In the genomic region with DNA sequence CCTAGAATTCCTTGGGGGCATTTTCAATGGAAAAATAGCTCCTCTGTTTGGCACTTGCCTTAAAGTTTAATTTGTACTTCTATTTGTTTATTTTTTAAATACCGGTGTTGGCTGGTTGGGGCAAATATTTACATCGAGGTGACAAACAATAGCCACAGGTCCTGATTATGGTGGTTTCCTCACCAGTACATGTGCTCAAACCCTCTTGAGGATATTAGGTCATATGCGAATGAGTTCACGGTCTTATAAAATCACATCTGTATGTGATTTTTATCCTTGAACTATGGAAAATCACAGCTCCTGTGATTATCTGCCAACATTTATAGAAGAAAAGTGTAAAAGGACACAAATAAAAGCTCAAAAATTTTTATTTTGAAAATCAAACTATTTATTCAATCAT, we compare ENCODE assay signal across 13 mouse cellular contexts. TPM values are rescaled to one million over a fixed set of nuclear protein-coding genes. Genes with fewer than 3 reads are reported as not detected.
DNase-seq lines count a peak whose midpoint lies in the region; ATAC-seq and TF ChIP-seq lines count a peak whose summit lies in the region.
"Had no signal": no experiment of that assay in that cellular context is flagged by ENCODE, and none has a peak within 500 bp of the region (broad histone marks: within the 10 kb centered on the region; RNA-seq: fewer than 3 reads in every experiment).

No protein-coding gene starts in this region.

- no peak for ATAC-seq in heart, embryonic 13.5 days (ENCODE audit: extremely low read depth, insufficient number of reproducible peaks, low FRiP score, low TSS enrichment)
- ATAC-seq in kidney, embryonic 16.5 days (ENCODE audit: low FRiP score, low TSS enrichment): no peak
- peak; percentile 61 for ATAC-seq in limb, embryonic 14.5 days (ENCODE audit: low FRiP score, low read depth)
- ATAC-seq: activated CD4-positive, CD25-positive, alpha-beta regulatory T cell, adult 4 months had no signal

- H3K4me1 ChIP-seq in heart, embryonic 13.5 days: peaks cover 10% of the 10 kb centered on the region; the same call in 1 of the 2 replicates
- peaks cover 15% of the 10 kb centered on the region; the same call in 1 of the 2 replicates for H3K4me1 ChIP-seq in heart, embryonic 10.5 days
- H3K4me1 ChIP-seq in kidney, embryonic 16.5 days (ENCODE audit: insufficient read depth, low read length): peaks cover 7% of the 10 kb centered on the region; the same call in 1 of the 2 replicates
- H3K4me1 ChIP-seq in embryonic facial prominence, embryonic 10.5 days: peaks cover 21% of the 10 kb centered on the region
- peaks cover 22% of the 10 kb centered on the region for H3K4me1 ChIP-seq in limb, embryonic 14.5 days (ENCODE audit: control insufficient read depth, insufficient read depth, low read length)
- H3K4me1 ChIP-seq: liver, embryonic 13.5 days had no signal

- no peak overlapping the region for H3K4me3 ChIP-seq in heart, embryonic 13.5 days
- no peak overlapping the region for H3K4me3 ChIP-seq in heart, embryonic 10.5 days
- H3K4me3 ChIP-seq in kidney, embryonic 16.5 days (ENCODE audit: low read length): no peak overlapping the region
- H3K4me3 ChIP-seq in embryonic facial prominence, embryonic 10.5 days: no peak overlapping the region
- peak overlapping the region; percentile 47; the same call in 1 of the 2 replicates for H3K4me3 ChIP-seq in limb, embryonic 14.5 days (replicated peaks; ENCODE audit: low read length)
- H3K4me3 ChIP-seq: liver, embryonic 13.5 days; myocyte had no signal

- no peak overlapping the region for H3K9ac ChIP-seq in heart, embryonic 13.5 days
- no peak overlapping the region for H3K9ac ChIP-seq in kidney, embryonic 16.5 days (replicated peaks; ENCODE audit: low read length)
- 0 out of 2 replicates have a peak overlapping the region, but pooled peaks have one; percentile 73 for H3K9ac ChIP-seq in limb, embryonic 14.5 days (ENCODE audit: low read depth, low read length, severe bottlenecking)
- H3K9ac ChIP-seq: liver, embryonic 13.5 days had no signal

- TF ChIP-seq POLR2A in limb, embryonic 14.5 days (IDR thresholded peaks at IDR 0.05; ENCODE audit: borderline replicate concordance, extremely low read depth, insufficient read depth, insufficient read length): no peak

- H3K27ac ChIP-seq in heart, embryonic 13.5 days (replicated peaks): peak overlapping the region; percentile 93
- H3K27ac ChIP-seq in heart, embryonic 10.5 days: no peak overlapping the region; the same call in 1 of the 2 replicates
- peak overlapping the region; percentile 81; the same call in 1 of the 2 replicates for H3K27ac ChIP-seq in kidney, embryonic 16.5 days (ENCODE audit: low read length)
- H3K27ac ChIP-seq in embryonic facial prominence, embryonic 10.5 days (replicated peaks): peak overlapping the region; percentile 81
- peak overlapping the region; percentile 95 for H3K27ac ChIP-seq in limb, embryonic 14.5 days (replicated peaks; ENCODE audit: low read depth, low read length)
- H3K27ac ChIP-seq: forebrain, embryonic 12.5 days; liver, embryonic 13.5 days had no signal

- H3K36me3 ChIP-seq in heart, embryonic 13.5 days: no peaks in the 10 kb centered on the region
- no peaks in the 10 kb centered on the region for H3K36me3 ChIP-seq in heart, embryonic 10.5 days
- H3K36me3 ChIP-seq in kidney, embryonic 16.5 days (ENCODE audit: insufficient read depth, low read length): no peaks in the 10 kb centered on the region
- no peaks in the 10 kb centered on the region for H3K36me3 ChIP-seq in embryonic facial prominence, embryonic 10.5 days (replicated peaks)
- no peaks in the 10 kb centered on the region for H3K36me3 ChIP-seq in limb, embryonic 14.5 days (ENCODE audit: control insufficient read depth, insufficient read depth, low read length)
- H3K36me3 ChIP-seq: forebrain, embryonic 12.5 days; hindbrain, embryonic 10.5 days; liver, embryonic 13.5 days had no signal

- no peaks in the 10 kb centered on the region for H3K9me3 ChIP-seq in heart, embryonic 13.5 days
- no peaks in the 10 kb centered on the region for H3K9me3 ChIP-seq in heart, embryonic 10.5 days
- no peaks in the 10 kb centered on the region for H3K9me3 ChIP-seq in kidney, embryonic 16.5 days (ENCODE audit: low read length)
- no peaks in the 10 kb centered on the region for H3K9me3 ChIP-seq in embryonic facial prominence, embryonic 10.5 days
- no peaks in the 10 kb centered on the region for H3K9me3 ChIP-seq in limb, embryonic 14.5 days (ENCODE audit: control insufficient read depth, low read length)
- H3K9me3 ChIP-seq: forebrain, embryonic 12.5 days; hindbrain, embryonic 10.5 days; liver, embryonic 13.5 days had no signal

- no peak for DNase-seq in heart, embryonic 10.5 days (ENCODE audit: low spot score)
- DNase-seq in kidney, postnatal 14 days: no peak
- DNase-seq in embryonic facial prominence, embryonic 10.5 days (ENCODE audit: low spot score): no peak
- no peak for DNase-seq in limb, embryonic 14.5 days (ENCODE audit: low spot score)
- DNase-seq in cerebellum, postnatal 4 days (ENCODE audit: low spot score in 2 of 2): no peak
- DNase-seq: liver, embryonic 13.5 days; right cerebral cortex, postnatal 14 days had no signal

- 67% methylated on average over 4 of the region's 4 CpGs for WGBS in heart, embryonic 13.5 days
- 63% methylated on average over 4 of the region's 4 CpGs for WGBS in heart, embryonic 10.5 days
- 75% methylated on average over 4 of the region's 4 CpGs for WGBS in kidney, embryonic 16.5 days
- 57% methylated on average over 4 of the region's 4 CpGs for WGBS in embryonic facial prominence, embryonic 10.5 days
- 26% methylated on average over 4 of the region's 4 CpGs for WGBS in limb, embryonic 14.5 days

- peaks cover 3% of the 10 kb centered on the region; the same call in 1 of the 2 replicates for H3K27me3 ChIP-seq in heart, embryonic 13.5 days (replicated peaks)
- H3K27me3 ChIP-seq in heart, embryonic 10.5 days (ENCODE audit: insufficient read depth, poor library complexity, severe bottlenecking): peaks cover 10% of the 10 kb centered on the region
- H3K27me3 ChIP-seq in kidney, embryonic 16.5 days (ENCODE audit: insufficient read depth, low read length): peaks cover 7% of the 10 kb centered on the region; the same call in 1 of the 2 replicates
- H3K27me3 ChIP-seq in embryonic facial prominence, embryonic 10.5 days (replicated peaks; ENCODE audit: low read depth, poor library complexity, severe bottlenecking): peaks cover 15% of the 10 kb centered on the region
- no peaks in the 10 kb centered on the region for H3K27me3 ChIP-seq in limb, embryonic 14.5 days (ENCODE audit: control insufficient read depth, insufficient read depth, low read length)

- H3K4me2 ChIP-seq in heart, embryonic 13.5 days: peak overlapping the region; percentile 92
- no peak overlapping the region; the same call in 1 of the 2 replicates for H3K4me2 ChIP-seq in kidney, embryonic 16.5 days (replicated peaks; ENCODE audit: low read depth, low read length)
- H3K4me2 ChIP-seq in limb, embryonic 14.5 days (replicated peaks; ENCODE audit: low read depth, low read length, severe bottlenecking): peak overlapping the region; percentile 83; the same call in 1 of the 2 replicates

RNA-seq across cellular contexts. Expression of a gene that starts 0.4 kb away (rescaled TPM):
- 14.5 and 16.0 TPM in 2 replicates for polyA plus RNA-seq in heart, embryonic 13.5 days (2015; fragmentation: Nextera tagmentation; extraction: Ambion mirVana)
- 7.4 and 7.7 TPM in 2 replicates for polyA plus RNA-seq in heart, embryonic 10.5 days (2016; fragmentation: Nextera tagmentation; extraction: Ambion mirVana)
- 14.1 and 14.8 TPM in 2 replicates for polyA plus RNA-seq in kidney, embryonic 16.5 days (2015; fragmentation: Nextera tagmentation; extraction: Ambion mirVana)
- polyA plus RNA-seq in embryonic facial prominence, embryonic 10.5 days (2016; fragmentation: Nextera tagmentation; extraction: Ambion mirVana): 3.7 and 4.7 TPM in 2 replicates
- polyA plus RNA-seq in limb, embryonic 14.5 days (2012; rRNA removed): 11.4 and 12.8 TPM in 2 replicates
- 17.3 and 17.5 TPM in 2 replicates for polyA plus RNA-seq in limb, embryonic 14.5 days (2014; fragmentation: Nextera tagmentation; extraction: Ambion mirVana)
- polyA plus RNA-seq: activated CD4-positive, CD25-positive, alpha-beta regulatory T cell, adult 4 months had no signal

RNA-seq across cellular contexts. Expression of a gene that starts 57.9 kb away (rescaled TPM):
- 0.25 TPM in 1 of 2 replicates, not detected in the other for polyA plus RNA-seq in heart, embryonic 13.5 days (2015; fragmentation: Nextera tagmentation; extraction: Ambion mirVana)
- polyA plus RNA-seq in heart, embryonic 10.5 days (2016; fragmentation: Nextera tagmentation; extraction: Ambion mirVana): 0.20 TPM in 1 of 2 replicates, not detected in the other
- polyA plus RNA-seq in kidney, embryonic 16.5 days (2015; fragmentation: Nextera tagmentation; extraction: Ambion mirVana): 0.67 and 1.3 TPM in 2 replicates
- polyA plus RNA-seq in embryonic facial prominence, embryonic 10.5 days (2016; fragmentation: Nextera tagmentation; extraction: Ambion mirVana): 0.29 and 0.65 TPM in 2 replicates
- polyA plus RNA-seq in limb, embryonic 14.5 days (2012; rRNA removed): 4.0 and 5.4 TPM in 2 replicates
- polyA plus RNA-seq in limb, embryonic 14.5 days (2014; fragmentation: Nextera tagmentation; extraction: Ambion mirVana): 1.4 and 1.5 TPM in 2 replicates
- polyA plus RNA-seq: activated CD4-positive, CD25-positive, alpha-beta regulatory T cell, adult 4 months; liver, embryonic 13.5 days; myocyte had no signal
